Mouse (Mus musculus) ES-Bruce4 (cell line): Measurements from ENCODE around the gene Itga5. TPM values are rescaled to one million over a fixed set of nuclear protein-coding genes. Genes with fewer than 3 reads are reported as not detected.

Experiments
- H3K27ac ChIP-seq: 2 replicates; pipeline ENCODE4 v1.5.1; 2012; ENCODE audit warnings: low read length, inconsistent platforms; ENCODE audit not compliant: insufficient read depth
- H3K27me3 ChIP-seq: 2 replicates; pipeline ENCODE4 v1.6.1; 2012; ENCODE audit warnings: mild to moderate bottlenecking, low read length, inconsistent platforms; ENCODE audit not compliant: control insufficient read depth, poor library complexity, insufficient read depth, severe bottlenecking
- H3K36me3 ChIP-seq: 2 replicates; pipeline ENCODE4 v1.6.1; 2012; ENCODE audit warnings: inconsistent platforms, mild to moderate bottlenecking, low read length, moderate library complexity; ENCODE audit not compliant: control insufficient read depth, poor library complexity, insufficient read depth, severe bottlenecking
- H3K4me1 ChIP-seq: one replicate; pipeline ENCODE4 v1.8.1; 2011; ENCODE audit warnings: low read length; ENCODE audit not compliant: control insufficient read depth, insufficient read depth
- H3K4me3 ChIP-seq: 2 replicates; pipeline ENCODE4 v1.5.1; 2011; ENCODE audit warnings: low read depth, mild to moderate bottlenecking, low read length
- H3K9ac ChIP-seq: 2 replicates; pipeline ENCODE4 v1.6.1; 2012; ENCODE audit warnings: low read depth, mild to moderate bottlenecking, inconsistent platforms; ENCODE audit not compliant: poor library complexity, severe bottlenecking
- H3K9me3 ChIP-seq: replicated peaks from 2 replicates; pipeline ENCODE4 v1.6.1; 2012; ENCODE audit warnings: mild to moderate bottlenecking, low read length, inconsistent platforms; ENCODE audit not compliant: control insufficient read depth, poor library complexity, insufficient read depth, severe bottlenecking
- CTCF ChIP-seq: IDR thresholded peaks from one replicate; pipeline ENCODE4 v1.8.1; 2011; ENCODE audit warnings: low read depth, low read length
- EP300 ChIP-seq: IDR thresholded peaks from 2 replicates; pipeline ENCODE4 v1.6.1; 2011; ENCODE audit warnings: low read depth, low read length; ENCODE audit not compliant: insufficient read depth
- POLR2A ChIP-seq: IDR thresholded peaks from one replicate; pipeline ENCODE4 v1.8.1; 2011; ENCODE audit warnings: low read length; ENCODE audit not compliant: insufficient read depth
- polyA plus RNA-seq: library from polyadenylated mRNA; stranded (reverse); fragments of >200 nt; gene quantifications from 2 replicates; pipeline ENCODE4 v1.2.4, GENCODE M21; 2011; ENCODE audit warnings: low read depth; ENCODE audit not compliant: missing spikeins, insufficient read depth, insufficient read length

The Itga5 gene
- polyA plus RNA-seq, 1 experiment, result 35.6 TPM

DNA sequence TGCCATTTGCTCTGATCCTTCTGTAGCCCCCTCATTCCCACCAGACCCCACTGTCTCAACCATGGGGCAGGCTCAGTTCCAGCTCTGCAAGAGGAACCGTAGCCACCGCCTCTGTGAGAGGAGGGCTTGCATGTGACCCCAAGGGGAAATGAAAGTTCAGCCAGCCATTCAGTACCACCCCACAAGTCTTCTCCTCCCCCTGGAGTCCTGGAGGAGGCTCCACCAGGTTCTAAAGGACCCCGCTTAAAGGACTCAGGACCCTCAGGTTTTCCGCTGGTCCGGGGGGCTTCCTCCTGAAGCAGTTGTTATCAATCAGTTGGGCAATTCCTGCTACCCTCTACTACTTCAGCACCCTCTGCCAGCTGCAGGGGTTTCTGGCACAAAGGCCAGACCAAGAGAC lies 32.8 kb downstream of the Itga5 start:
- H3K4me3 ChIP-seq, result no peak overlapping the region
- H3K4me1 ChIP-seq, result peaks cover 6% of the 10 kb centered on the region
- H3K36me3 ChIP-seq, result peaks cover 4% of the 10 kb centered on the region; the same call in 1 of the 2 replicates
- H3K9me3 ChIP-seq, result no peaks in the 10 kb centered on the region
- H3K27ac ChIP-seq, result no peak overlapping the region
- TF ChIP-seq POLR2A (no peak), CTCF (no peak), EP300 (no peak)
- H3K27me3 ChIP-seq, result no peaks in the 10 kb centered on the region
- no peak overlapping the region for H3K9ac ChIP-seq

- H3K4me3 ChIP-seq, result no peak overlapping the region
- no peaks in the 10 kb centered on the region for H3K9me3 ChIP-seq
- TF ChIP-seq POLR2A (no peak), EP300 (no peak), CTCF (no peak)
- H3K9ac ChIP-seq, result no peak overlapping the region
- H3K27ac ChIP-seq, result no peak overlapping the region
- peaks cover 4% of the 10 kb centered on the region for H3K4me1 ChIP-seq
- no peaks in the 10 kb centered on the region for H3K27me3 ChIP-seq
- H3K36me3 ChIP-seq, result peaks cover 4% of the 10 kb centered on the region; the same call in 1 of the 2 replicates
Measured at GRCm38 (mm10) chr15:103333081-103333615, 33.4 kb downstream of the Itga5 start.

DNA sequence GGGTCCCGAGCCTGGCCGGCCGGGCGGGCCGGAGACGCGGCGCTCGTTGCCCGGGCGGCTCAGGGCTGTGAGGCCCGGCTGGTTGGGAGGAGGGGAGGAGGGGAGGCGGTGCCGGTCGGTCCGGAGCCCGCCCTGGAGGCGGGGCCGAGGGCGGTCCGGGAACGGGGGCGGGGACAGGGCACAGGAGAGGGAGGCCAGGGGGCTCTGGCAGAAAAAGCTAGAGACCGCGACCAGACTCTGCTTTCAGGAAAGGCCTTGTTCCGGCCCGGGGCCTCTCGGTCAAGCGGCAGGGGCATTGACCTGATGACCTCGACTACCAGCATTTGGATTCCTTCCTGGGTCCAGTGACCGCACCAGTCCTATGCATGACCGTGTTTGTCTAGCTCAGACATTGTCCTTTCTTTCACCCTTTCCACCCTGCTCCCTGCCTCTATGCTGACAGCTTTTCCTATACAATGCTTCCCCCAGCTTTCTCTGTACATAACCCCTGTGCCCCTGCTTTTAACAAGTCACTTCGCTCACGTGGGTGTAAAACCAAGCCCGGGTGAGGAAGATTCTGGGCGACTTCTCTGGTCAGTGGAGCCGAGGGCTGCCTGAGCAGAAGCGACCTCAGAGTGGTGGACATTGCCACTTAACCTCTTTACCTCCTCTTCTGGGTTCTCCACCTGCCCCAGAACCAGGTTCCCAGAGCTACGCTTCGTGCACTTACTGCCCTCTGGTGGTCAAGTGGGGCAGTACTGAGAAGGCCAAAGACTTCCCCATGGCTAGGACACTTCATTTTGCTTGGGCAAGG lies 42.9 kb downstream of the Itga5 start:
- Histone ChIP-seq H3K9ac (peak overlapping the region; percentile 90), H3K4me3 (peak overlapping the region; percentile 82), H3K9me3 (no peaks in the 10 kb centered on the region), H3K27me3 (no peaks in the 10 kb centered on the region), H3K27ac (peak overlapping the region; percentile 23; the same call in 1 of the 2 replicates), H3K36me3 (peaks cover 3% of the 10 kb centered on the region), H3K4me1 (peaks cover 7% of the 10 kb centered on the region)
- no peak for TF ChIP-seq EP300
- TF ChIP-seq CTCF, result peak; percentile 97

GRCm38 (mm10) chr15:103323070-103323454 lies 43.5 kb downstream of the Itga5 start:
- H3K4me3 ChIP-seq, result peak overlapping the region; percentile 82
- H3K9ac ChIP-seq, result peak overlapping the region; percentile 90
- H3K27ac ChIP-seq, result no peak overlapping the region
- peaks cover 3% of the 10 kb centered on the region for H3K36me3 ChIP-seq
- no peaks in the 10 kb centered on the region for H3K27me3 ChIP-seq
- H3K4me1 ChIP-seq, result peaks cover 7% of the 10 kb centered on the region
- no peaks in the 10 kb centered on the region for H3K9me3 ChIP-seq
- TF ChIP-seq CTCF, result no peak
- TF ChIP-seq EP300, result no peak
- no peak for TF ChIP-seq POLR2A

- Histone ChIP-seq H3K4me1 (peaks cover 7% of the 10 kb centered on the region), H3K9ac (peak overlapping the region; percentile 90), H3K4me3 (peak overlapping the region; percentile 82), H3K9me3 (no peaks in the 10 kb centered on the region), H3K27me3 (no peaks in the 10 kb centered on the region), H3K36me3 (peaks cover 5% of the 10 kb centered on the region), H3K27ac (no peak overlapping the region)
- TF ChIP-seq POLR2A, result no peak
Measured at GRCm38 (mm10) chr15:103322396-103322795, 44.2 kb downstream of the Itga5 start.

DNA sequence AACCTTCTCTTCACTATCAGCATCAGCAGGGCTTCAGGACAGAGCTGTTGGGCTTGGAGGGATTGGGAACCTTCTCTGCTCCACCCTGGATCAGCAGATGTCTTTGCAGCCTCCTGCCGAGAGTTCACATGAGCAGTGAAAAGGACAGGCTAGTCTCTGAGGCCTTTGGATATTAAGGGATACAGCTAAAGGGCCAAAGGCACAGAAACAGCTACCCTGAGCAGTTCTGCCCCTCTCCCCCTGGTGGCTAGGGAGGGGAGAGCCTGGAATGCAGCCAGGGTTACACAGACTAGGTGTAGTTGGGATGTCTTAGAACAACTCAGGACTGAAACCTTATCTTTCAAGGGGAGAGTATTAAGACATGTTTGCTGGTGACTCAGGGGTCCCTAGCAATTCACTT lies 45.5 kb downstream of the Itga5 start:
- Histone ChIP-seq H3K4me1 (peaks cover 7% of the 10 kb centered on the region), H3K27me3 (no peaks in the 10 kb centered on the region), H3K9ac (no peak overlapping the region), H3K4me3 (no peak overlapping the region), H3K27ac (no peak overlapping the region), H3K9me3 (no peaks in the 10 kb centered on the region), H3K36me3 (peaks cover 16% of the 10 kb centered on the region)
- no peak for TF ChIP-seq POLR2A
- TF ChIP-seq EP300, result no peak
- TF ChIP-seq CTCF, result peak; percentile 64
